Mouse (Mus musculus) spleen, embryonic (tissue): Measurements from ENCODE around the gene Nog.

ENCODE experiments used
- CTCF ChIA-PET: fragments of 350-600 bp; sonication (Branson Sonifier 250); formaldehyde crosslinking; loops from one replicate; lab custom pipeline; 2022; lab: Charles Lee

Nog gene

GRCm38 (mm10) chr11:89302056-89302815 lies at the start of gene Nog:
Gene Nog (minus strand): TSS chr11:89302332.
- CTCF ChIA-PET: interaction anchor here (0.7 kb wide), 2 partner anchors 88 to 1197 kb away, joined by 4 to 12 read pairs; no protein-coding TSS in a partner anchor

GRCm38 (mm10) chr11:89340238-89340637 lies 38.1 kb upstream of the Nog start:
- CTCF ChIA-PET: no interaction called here

DNA sequence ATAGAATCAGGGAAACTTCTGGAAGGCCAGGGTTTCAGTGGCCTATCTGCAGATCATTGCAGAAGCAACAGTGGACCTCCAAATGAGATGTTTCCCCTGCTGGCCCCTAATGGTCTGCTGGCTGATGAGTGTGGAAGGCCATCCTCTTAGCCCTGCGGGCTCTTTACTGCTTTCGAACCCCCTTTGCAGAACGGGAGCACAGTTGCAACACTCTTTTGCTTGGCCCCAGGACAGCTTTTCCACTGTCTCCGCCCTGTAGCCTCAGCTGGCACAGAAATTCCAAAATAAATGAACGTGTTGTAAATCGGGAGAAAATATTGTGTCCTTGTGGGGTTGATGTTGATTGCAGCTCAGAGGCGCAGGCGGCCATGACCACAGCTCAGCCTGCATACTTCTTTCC lies 37.7 kb upstream of the Nog start:
- CTCF ChIA-PET: no interaction called here

- CTCF ChIA-PET: no interaction called here
These were observed 35.8 kb upstream of the Nog start for GRCm38 (mm10) chr11:89337910-89338309.

DNA sequence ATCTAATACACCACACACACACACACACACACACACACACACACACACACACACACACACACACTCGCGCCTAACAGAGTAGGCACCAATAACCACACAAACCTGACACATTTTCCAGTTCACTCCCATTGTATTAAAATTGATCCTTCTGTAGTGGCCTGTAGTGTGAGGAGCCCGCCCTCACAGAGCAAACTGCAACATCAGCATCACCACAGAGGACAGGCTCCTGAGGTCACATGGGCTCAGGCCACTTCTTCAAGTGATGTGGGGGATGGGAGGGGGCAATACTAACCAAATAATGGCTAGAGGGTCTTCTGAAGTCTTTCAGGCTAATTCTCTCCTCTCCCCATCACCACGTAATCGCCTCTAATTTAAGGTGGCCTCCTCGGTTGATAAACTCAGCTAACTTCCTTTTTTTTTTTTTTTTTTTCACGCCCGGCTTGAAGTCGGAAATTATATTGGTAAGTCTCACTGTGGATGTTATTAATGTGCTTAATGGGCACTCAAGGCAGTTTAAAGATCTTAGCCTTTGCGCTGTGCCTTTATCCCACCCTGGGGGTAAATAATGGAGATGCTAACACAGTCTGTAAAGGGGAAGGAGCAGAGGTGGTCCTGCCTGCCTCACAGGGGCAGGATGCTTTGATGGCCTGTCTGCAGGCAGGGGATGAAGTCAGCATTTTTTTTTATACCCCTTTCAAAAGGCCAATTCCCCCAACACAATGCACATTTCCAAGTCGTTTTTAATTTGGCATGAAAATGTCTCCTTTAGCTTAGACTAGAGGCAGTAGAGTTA lies 25.2 kb upstream of the Nog start:
- CTCF ChIA-PET: no interaction called here

- CTCF ChIA-PET: no interaction called here
These were observed 19.6 kb upstream of the Nog start for GRCm38 (mm10) chr11:89321775-89322174.

GRCm38 (mm10) chr11:89319675-89320074 lies 17.5 kb upstream of the Nog start:
- CTCF ChIA-PET: no interaction called here

GRCm38 (mm10) chr11:89318324-89318723 lies 16.2 kb upstream of the Nog start:
- CTCF ChIA-PET: no interaction called here

DNA sequence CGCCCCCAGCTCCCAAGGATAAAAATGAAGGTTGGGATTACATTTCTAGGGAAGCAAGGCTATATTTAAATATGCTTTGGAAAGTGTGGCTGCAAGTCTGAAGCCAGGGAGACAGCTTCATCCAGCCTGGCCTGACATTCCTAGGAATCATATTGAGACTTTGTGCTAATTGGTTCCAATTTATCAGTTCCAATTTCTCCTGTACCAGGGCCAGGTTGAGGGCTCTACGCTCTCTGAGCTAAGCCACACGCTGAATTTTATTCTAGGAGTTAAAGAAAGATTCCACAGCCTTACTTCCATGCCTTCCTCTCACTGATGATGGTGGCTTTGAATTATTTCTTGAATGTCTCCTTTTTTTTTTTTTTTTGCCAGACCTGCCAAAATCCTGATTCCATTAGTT lies 15.6 kb upstream of the Nog start:
- CTCF ChIA-PET: no interaction called here

DNA sequence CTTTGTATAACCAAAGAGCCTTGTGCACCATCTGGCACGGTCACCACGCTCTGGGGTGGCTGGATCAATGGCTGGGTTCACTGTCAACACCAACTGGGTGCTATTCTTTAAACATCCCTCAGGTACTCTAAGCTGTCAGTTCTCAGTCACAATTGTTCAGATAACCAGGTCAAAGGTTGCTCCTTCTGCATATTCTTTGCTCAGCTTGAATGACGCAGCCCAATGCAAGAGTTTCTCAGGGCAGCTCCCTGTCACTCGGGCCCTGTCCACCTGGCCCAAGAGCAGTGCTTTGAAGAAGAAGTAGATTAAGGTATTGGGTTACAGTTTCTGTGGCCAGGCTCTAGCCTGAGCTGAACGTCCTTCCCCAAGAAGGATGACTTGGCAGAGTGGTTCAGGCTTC lies 12.2 kb upstream of the Nog start:
- CTCF ChIA-PET: no interaction called here

DNA sequence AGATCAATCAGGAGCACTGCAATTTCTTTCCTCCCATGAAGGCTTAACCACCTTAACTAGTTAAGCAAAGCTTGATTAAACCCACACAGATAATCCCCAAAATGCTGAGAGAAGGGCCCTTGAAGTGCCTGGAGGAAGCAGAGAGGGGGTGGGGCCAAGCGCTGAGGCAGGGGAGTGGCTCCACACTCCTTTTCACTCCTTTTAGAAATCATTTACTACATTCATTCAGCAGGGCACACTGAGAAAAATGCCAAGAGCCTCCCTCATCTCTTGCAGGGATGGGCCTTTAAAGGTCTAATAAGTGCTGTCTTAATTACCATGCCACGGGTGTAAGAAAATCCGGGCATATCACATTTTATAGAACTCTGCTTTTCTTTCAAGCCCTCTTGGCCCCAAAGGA lies 10.2 kb upstream of the Nog start:
- CTCF ChIA-PET: no interaction called here

GRCm38 (mm10) chr11:89310217-89310616 lies 8.1 kb upstream of the Nog start:
- CTCF ChIA-PET: no interaction called here

GRCm38 (mm10) chr11:89303421-89303820 lies 1.3 kb upstream of the Nog start:
- CTCF ChIA-PET: no interaction called here

DNA sequence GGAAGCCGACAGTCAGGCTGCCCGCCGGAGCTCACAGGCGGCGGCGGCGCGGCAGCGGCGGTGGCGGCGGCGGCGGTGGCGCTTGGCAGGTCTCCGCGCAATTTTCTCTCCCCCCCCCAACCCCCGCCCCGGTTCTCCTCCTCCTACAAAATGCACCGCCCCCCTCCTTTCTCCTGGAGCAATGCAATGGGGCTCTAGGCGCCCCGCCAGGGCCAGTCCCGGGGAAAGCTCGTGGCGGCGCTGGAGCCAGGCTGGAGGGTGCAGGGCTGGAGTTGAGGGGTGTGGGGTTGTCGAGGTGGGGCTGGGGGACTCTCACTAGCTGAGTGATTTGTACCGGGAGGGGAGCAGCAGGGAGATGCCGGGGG lies 666 bp upstream of the Nog start:
- CTCF ChIA-PET: interaction anchor here (0.7 kb wide), 2 partner anchors 89 to 1198 kb away, joined by 4 to 12 read pairs; no protein-coding TSS in a partner anchor

GRCm38 (mm10) chr11:89301331-89302055 lies 639 bp downstream of the Nog start:
- CTCF ChIA-PET: no interaction called here

GRCm38 (mm10) chr11:89299784-89300775 lies 2.1 kb downstream of the Nog start:
- CTCF ChIA-PET: no interaction called here

GRCm38 (mm10) chr11:89299116-89299783 lies 2.9 kb downstream of the Nog start:
- CTCF ChIA-PET: no interaction called here

- CTCF ChIA-PET: no interaction called here
These were observed 3.7 kb downstream of the Nog start for GRCm38 (mm10) chr11:89298285-89299010.

- CTCF ChIA-PET: no interaction called here
These were observed 4.6 kb downstream of the Nog start for GRCm38 (mm10) chr11:89297521-89297920.
